Mouse (Mus musculus): ENCODE measurements around the gene Nek6. TPM values are rescaled to one million over a fixed set of nuclear protein-coding genes. Genes with fewer than 3 reads are reported as not detected.

Gene Nek6
- polyA plus RNA-seq, 1 experiment from 2014 or later: 70.9 TPM

DNA sequence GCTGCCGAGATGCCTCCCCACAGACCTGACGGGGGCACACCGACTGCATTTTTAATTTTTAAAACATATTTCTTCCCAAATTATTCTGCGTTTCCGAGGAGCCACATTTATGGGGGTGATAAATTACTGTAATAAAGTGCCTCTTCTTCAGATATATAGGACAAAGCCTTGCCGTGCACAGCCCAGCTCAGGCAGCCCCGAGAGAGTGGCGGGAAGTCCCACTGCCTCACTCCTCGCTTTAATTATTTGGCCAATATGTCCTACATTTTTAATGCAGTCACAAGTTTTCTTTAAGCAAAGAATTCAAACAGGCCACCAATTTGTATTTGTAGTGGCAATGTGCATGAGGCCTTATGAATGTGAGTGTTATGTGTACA lies 34.0 kb upstream of the Nek6 start:
- no peak for ATAC-seq
- Histone ChIP-seq H3K36me3 (ENCODE audit: control insufficient read depth, insufficient read depth) (no peaks in the 10 kb centered on the region), H3K4me1 (replicated peaks; ENCODE audit: control insufficient read depth, insufficient read depth, low read length) (peaks cover 1% of the 10 kb centered on the region; the same call in 1 of the 2 replicates), H3K4me3 (ENCODE audit: low read depth, low read length) (no peak overlapping the region), H3K27ac (ENCODE audit: low read depth, low read length) (no peak overlapping the region), H3K4me2 (replicated peaks; ENCODE audit: low read depth) (no peak overlapping the region), H3K9me3 (ENCODE audit: control insufficient read depth) (no peaks in the 10 kb centered on the region), H3K27me3 (replicated peaks; ENCODE audit: control insufficient read depth, insufficient read depth, low read length) (no peaks in the 10 kb centered on the region), H3K9ac (ENCODE audit: low read depth, low read length) (no peak overlapping the region)
- WGBS: 78% methylated on average over 9 of the region's 9 CpGs
- TF ChIP-seq CTCF (IDR thresholded peaks at IDR 0.05; ENCODE audit: low read depth): no peak

DNA sequence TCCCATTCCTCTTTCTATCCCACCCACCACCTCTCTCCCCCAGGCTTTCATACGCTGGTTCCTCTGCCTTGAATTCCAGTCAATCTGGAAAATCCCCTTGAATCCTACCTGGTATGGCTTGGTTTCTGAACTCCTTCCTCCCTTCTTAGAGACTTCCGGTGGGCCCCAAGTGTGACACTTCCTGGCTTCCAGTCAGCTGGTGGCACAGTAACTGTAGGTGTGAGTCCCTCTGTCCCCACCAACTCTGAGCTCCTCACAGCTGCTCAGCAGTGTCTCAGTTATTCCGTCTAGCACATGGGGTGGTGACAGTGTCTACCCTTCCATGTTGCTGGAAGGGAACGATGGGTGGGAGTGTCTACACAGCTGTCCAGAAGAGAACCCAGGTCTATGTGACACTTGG lies 32.8 kb upstream of the Nek6 start:
- no peak for TF ChIP-seq CTCF (IDR thresholded peaks at IDR 0.05; ENCODE audit: low read depth)
- no peaks in the 10 kb centered on the region for H3K4me1 ChIP-seq (replicated peaks; ENCODE audit: control insufficient read depth, insufficient read depth, low read length)
- no peak for ATAC-seq
- no peak overlapping the region for H3K27ac ChIP-seq (ENCODE audit: low read depth, low read length)
- no peaks in the 10 kb centered on the region for H3K36me3 ChIP-seq (ENCODE audit: control insufficient read depth, insufficient read depth)
- H3K9ac ChIP-seq (ENCODE audit: low read depth, low read length): no peak overlapping the region
- H3K4me2 ChIP-seq (replicated peaks; ENCODE audit: low read depth): no peak overlapping the region
- no peaks in the 10 kb centered on the region for H3K9me3 ChIP-seq (ENCODE audit: control insufficient read depth)
- H3K4me3 ChIP-seq (ENCODE audit: low read depth, low read length): no peak overlapping the region
- no peaks in the 10 kb centered on the region for H3K27me3 ChIP-seq (replicated peaks; ENCODE audit: control insufficient read depth, insufficient read depth, low read length)
- WGBS: 84% methylated on average over 4 of the region's 4 CpGs

DNA sequence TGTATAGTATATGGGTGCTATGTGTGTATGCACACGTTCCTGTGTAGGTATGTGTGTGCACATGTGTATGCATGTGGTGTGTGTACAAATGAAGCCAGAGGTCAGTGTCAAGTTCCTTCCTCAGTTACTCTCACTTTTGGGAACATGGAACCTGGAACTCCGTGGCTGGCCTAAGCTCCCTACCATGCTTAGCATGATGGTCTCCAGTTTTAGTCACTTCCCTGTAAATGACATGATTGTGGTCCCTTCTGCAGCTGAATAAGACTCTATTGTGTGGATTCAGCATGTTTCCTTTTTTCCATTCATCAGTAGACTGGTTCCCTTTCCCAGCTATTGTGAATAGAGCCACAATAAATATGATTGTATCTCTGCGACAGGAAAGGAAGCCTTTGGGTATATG lies 31.9 kb upstream of the Nek6 start:
- Histone ChIP-seq H3K4me2 (replicated peaks; ENCODE audit: low read depth) (no peak overlapping the region), H3K27ac (ENCODE audit: low read depth, low read length) (no peak overlapping the region), H3K9me3 (ENCODE audit: control insufficient read depth) (no peaks in the 10 kb centered on the region), H3K27me3 (replicated peaks; ENCODE audit: control insufficient read depth, insufficient read depth, low read length) (no peaks in the 10 kb centered on the region), H3K9ac (ENCODE audit: low read depth, low read length) (no peak overlapping the region), H3K4me1 (replicated peaks; ENCODE audit: control insufficient read depth, insufficient read depth, low read length) (no peaks in the 10 kb centered on the region), H3K36me3 (ENCODE audit: control insufficient read depth, insufficient read depth) (no peaks in the 10 kb centered on the region), H3K4me3 (ENCODE audit: low read depth, low read length) (no peak overlapping the region)
- TF ChIP-seq CTCF (IDR thresholded peaks at IDR 0.05; ENCODE audit: low read depth): no peak
- ATAC-seq: no peak
- WGBS: 71% methylated on average over 3 of the region's 3 CpGs

DNA sequence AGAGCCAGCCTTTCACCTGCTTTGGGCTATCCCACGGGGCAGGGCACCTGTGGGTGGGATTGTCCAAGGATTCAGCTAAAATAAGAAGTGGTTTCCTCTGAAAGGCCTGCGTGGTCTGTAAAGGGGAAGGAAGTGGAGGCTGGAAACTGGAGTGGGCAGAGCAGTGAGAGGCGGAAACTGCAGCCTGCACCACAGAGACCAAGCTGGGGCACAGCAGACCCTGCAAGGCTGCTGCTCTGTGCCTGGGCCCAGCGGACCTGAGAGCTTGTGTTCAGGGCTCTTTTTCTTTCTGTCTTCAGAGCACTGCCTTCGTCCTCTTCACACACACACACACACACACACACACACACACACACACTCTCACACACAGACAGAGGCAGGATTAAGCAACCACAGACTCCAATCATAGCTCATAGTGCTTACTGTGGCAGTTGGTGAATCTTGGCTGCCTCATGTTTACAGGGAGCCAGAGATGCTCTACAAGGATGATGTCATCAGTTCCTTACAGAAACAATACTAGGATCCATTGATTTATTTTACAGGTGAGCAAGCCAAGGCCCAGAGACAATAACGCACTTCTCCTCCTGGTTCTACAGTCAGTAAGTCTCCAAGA lies 30.2 kb upstream of the Nek6 start:
- Histone ChIP-seq H3K9me3 (ENCODE audit: control insufficient read depth) (no peaks in the 10 kb centered on the region), H3K36me3 (ENCODE audit: control insufficient read depth, insufficient read depth) (no peaks in the 10 kb centered on the region), H3K27ac (ENCODE audit: low read depth, low read length) (no peak overlapping the region), H3K27me3 (replicated peaks; ENCODE audit: control insufficient read depth, insufficient read depth, low read length) (no peaks in the 10 kb centered on the region), H3K9ac (ENCODE audit: low read depth, low read length) (no peak overlapping the region), H3K4me2 (replicated peaks; ENCODE audit: low read depth) (no peak overlapping the region), H3K4me3 (ENCODE audit: low read depth, low read length) (no peak overlapping the region), H3K4me1 (replicated peaks; ENCODE audit: control insufficient read depth, insufficient read depth, low read length) (peaks cover 8% of the 10 kb centered on the region)
- TF ChIP-seq CTCF (IDR thresholded peaks at IDR 0.05; ENCODE audit: low read depth): no peak
- no peak for ATAC-seq
- WGBS: 79% methylated on average over 6 of the region's 6 CpGs

DNA sequence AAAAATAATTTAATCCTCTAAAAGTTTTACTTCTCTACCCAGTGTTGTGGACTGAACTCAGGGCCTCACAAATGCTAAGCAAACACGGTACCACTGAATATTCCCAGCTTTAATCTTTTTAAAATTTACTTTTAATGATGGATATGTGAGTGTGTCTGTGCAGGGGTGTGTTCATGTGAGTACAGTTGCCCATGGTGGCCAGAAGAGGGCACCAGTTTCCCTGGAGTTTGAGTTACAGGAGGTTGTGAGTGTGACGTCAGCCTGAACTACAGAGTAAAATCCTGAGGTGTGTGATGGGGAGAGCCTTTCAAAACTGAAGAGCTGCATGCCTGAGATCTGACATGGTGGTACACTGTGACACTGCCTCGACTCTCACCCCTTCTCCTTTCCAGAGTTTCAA lies 29.3 kb upstream of the Nek6 start:
- 90% methylated on average over 3 of the region's 3 CpGs for WGBS
- no peak for ATAC-seq
- no peak overlapping the region for H3K27ac ChIP-seq (ENCODE audit: low read depth, low read length)
- H3K36me3 ChIP-seq (ENCODE audit: control insufficient read depth, insufficient read depth): no peaks in the 10 kb centered on the region
- no peaks in the 10 kb centered on the region for H3K9me3 ChIP-seq (ENCODE audit: control insufficient read depth)
- no peaks in the 10 kb centered on the region for H3K27me3 ChIP-seq (replicated peaks; ENCODE audit: control insufficient read depth, insufficient read depth, low read length)
- no peak overlapping the region for H3K9ac ChIP-seq (ENCODE audit: low read depth, low read length)
- no peak overlapping the region for H3K4me3 ChIP-seq (ENCODE audit: low read depth, low read length)
- no peak overlapping the region for H3K4me2 ChIP-seq (replicated peaks; ENCODE audit: low read depth)
- peaks cover 15% of the 10 kb centered on the region for H3K4me1 ChIP-seq (replicated peaks; ENCODE audit: control insufficient read depth, insufficient read depth, low read length)
- peak; percentile 43; the same call in 1 of the 2 replicates for TF ChIP-seq CTCF (IDR thresholded peaks at IDR 0.05; ENCODE audit: low read depth)

DNA sequence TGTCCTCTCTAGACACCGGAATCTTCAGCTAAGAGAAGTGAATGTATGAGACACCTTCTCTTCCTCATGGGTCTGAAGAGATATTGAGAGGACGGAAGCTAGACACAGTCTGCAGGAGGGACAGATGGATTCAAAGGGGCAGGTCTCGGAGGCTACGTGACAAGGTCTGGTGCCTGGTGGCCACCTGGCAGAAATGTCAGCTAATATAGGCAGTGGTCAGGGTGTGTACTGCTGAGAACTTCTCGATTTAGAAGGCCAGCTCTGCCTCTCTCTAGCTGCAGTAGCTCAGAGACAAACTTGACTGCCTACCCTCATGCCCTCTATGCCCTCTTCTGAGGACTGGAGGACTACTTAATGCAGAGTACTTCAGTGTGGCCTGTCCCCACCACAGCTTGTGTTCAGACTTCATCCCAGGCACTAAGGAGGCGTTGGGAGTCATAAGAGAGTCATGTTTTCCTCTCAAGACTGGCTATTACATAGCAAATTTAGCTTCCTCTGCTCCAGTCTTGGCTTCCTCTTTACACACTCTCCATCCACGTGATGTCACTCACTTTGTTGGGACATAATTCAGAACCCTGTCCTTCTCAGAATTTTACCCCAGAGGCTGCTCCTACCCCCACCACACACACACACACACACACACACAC lies 28.3 kb upstream of the Nek6 start:
- H3K27me3 ChIP-seq (replicated peaks; ENCODE audit: control insufficient read depth, insufficient read depth, low read length): no peaks in the 10 kb centered on the region
- no peak overlapping the region for H3K27ac ChIP-seq (ENCODE audit: low read depth, low read length)
- peaks cover 15% of the 10 kb centered on the region for H3K4me1 ChIP-seq (replicated peaks; ENCODE audit: control insufficient read depth, insufficient read depth, low read length)
- TF ChIP-seq CTCF (IDR thresholded peaks at IDR 0.05; ENCODE audit: low read depth): no peak
- H3K36me3 ChIP-seq (ENCODE audit: control insufficient read depth, insufficient read depth): no peaks in the 10 kb centered on the region
- H3K4me3 ChIP-seq (ENCODE audit: low read depth, low read length): no peak overlapping the region
- H3K9ac ChIP-seq (ENCODE audit: low read depth, low read length): no peak overlapping the region
- no peak for ATAC-seq
- WGBS: 87% methylated on average over 7 of the region's 7 CpGs
- no peaks in the 10 kb centered on the region for H3K9me3 ChIP-seq (ENCODE audit: control insufficient read depth)
- no peak overlapping the region for H3K4me2 ChIP-seq (replicated peaks; ENCODE audit: low read depth)

Measured in intestine, postnatal 0 days (tissue).